Mouse (Mus musculus): ENCODE data around the gene Ap1g2.

GRCm38 (mm10) chr14:55071756-55072155 lies 34.6 kb downstream of the Ap1g2 start:
- TF ChIP-seq POLR2A (IDR thresholded peaks at IDR 0.05; ENCODE audit: extremely low read depth, insufficient read depth, low read length), result no peak
- TF ChIP-seq CTCF (IDR thresholded peaks at IDR 0.05; ENCODE audit: extremely low read depth, insufficient read depth, low read length), result no peak
